Mouse (Mus musculus): ENCODE results near the gene Olfr1135. TPM values are rescaled to one million over a fixed set of nuclear protein-coding genes. Genes with fewer than 3 reads are reported as not detected.

Gene Olfr1135
- not detected for total RNA-seq (2021)
- long read RNA-seq: 0 reads

DNA sequence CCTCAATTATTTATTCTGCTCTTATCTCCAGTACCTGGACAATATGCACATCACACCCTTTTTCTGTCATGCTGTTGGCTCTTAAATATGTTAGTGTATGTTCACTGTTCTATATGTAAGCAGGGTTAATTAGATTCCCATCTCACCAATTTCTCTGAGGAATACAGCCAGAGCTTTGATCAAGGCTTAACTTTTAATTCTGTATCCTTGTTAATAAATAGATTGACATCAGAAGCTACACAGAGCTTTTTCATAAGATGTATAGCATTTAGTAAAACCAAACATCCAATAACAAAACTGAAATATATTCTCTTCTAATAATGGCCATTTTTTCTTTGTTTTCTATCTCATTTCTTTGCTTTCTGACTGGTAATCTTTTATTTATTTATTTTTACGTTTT lies at the start of gene Olfr1135:
TSS of gene Olfr1135 (minus strand) at position 101 of the 400 bp plus-strand sequence.
- no peak for DNase-seq (ENCODE audit: low spot score in 2 of 2)

DNA sequence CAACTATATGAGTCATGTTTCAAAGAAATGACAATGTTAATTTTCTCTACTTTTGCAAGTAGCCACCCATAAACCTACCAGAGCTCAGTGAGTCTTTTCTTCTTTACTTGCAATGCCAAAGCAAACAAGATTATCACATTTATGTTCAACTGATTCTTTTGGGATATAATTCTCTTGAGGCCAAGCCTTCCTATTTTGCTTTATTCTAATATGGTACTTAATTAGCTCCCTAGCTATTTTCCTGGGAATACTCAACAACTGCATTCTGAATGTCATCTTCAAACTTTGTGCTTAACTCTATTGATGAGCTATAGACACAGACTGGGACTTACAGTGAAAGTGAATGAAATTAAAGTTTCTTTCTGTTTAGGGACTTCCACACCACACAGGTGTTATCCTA lies 39.6 kb upstream of the Olfr1135 start, which contains the start of gene Olfr1137:
TSS of gene Olfr1137 (minus strand) at position 101 of the 400 bp plus-strand sequence.
- DNase-seq (ENCODE audit: low spot score in 2 of 2): no peak

DNA sequence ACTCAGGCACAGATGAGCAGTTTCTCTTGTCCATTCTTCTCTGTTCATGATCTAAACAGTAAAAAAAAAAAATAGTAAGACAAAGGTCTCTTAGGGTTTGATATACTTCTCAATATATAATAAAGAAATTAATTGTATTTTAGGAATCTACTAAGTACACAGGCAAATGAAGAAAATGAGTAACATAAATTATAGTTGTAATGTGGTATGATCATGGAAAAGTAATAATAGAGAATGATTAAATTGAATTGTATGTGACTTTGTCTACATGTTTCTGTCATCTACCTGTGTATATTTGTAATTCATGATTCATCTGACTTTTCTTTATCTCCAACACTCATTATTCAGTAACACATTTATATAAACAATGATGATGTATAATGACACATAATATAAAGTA lies 20.4 kb upstream of the Olfr1135 start, which contains the start of gene Olfr1136:
TSS of gene Olfr1136 (minus strand) at position 101 of the 400 bp plus-strand sequence.
- no peak for DNase-seq (ENCODE audit: low spot score in 2 of 2)

DNA sequence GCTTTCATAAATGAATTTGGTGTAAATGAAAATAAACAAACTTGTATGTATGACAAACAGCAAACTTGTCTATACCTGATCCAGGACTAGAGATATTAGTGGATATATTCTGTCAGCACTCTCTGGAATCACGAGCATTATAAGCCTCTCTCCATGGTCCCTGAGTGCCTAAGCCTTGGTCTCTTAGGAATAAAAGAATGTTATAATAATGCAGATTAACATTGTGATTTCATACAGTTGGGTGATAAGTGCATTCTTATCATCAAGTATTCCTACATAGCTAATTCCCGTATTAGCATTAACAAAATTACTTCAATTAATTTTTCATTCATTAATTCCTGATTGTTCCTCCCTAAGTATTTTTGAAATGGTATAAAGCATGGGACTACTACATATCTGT lies 15.1 kb downstream of the Olfr1135 start, which contains the start of gene Olfr1134:
TSS of gene Olfr1134 (minus strand) at position 101 of the 400 bp plus-strand sequence.
- no peak for DNase-seq (ENCODE audit: low spot score in 2 of 2)

DNA sequence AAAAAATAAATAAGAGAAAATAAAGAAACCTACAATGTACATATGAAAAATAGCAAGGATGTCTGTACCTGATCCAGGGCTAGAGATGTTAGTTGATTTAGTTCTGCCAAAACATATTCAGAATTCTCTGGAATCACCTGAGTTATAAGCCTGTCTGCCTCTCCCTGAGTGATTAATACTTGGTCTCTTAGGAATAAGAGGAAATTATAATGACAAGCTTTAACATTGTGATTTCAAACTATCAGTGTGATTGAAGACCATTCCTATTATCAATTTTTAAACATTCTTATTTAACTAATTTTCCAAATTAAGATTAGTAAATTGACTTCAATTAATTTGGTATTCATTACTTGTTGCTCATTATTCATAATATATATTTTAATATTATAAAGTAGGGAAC lies 26.2 kb downstream of the Olfr1135 start, which contains the start of gene Olfr1133:
TSS of gene Olfr1133 (minus strand) at position 101 of the 400 bp plus-strand sequence.
- no peak for DNase-seq (ENCODE audit: low spot score in 2 of 2)

DNA sequence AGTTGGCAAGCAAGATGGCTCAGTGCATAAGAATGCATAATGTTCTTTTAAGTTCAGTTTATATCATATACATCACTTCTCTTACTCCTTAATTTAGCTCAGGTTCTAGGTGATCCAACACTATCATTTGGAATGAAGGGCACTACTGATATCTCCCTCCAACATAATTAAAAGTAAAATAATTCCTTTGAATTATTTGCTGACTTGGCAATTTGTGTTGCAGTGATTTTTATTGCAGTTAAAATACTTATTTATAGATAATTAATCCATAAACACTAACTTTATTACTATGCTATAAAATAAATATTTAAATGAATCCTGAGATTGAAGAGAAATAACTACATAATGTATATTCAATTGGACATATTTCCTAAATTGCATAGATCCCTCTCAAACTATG lies 31.0 kb downstream of the Olfr1135 start:
- no peak for DNase-seq (ENCODE audit: low spot score in 2 of 2)

DNA sequence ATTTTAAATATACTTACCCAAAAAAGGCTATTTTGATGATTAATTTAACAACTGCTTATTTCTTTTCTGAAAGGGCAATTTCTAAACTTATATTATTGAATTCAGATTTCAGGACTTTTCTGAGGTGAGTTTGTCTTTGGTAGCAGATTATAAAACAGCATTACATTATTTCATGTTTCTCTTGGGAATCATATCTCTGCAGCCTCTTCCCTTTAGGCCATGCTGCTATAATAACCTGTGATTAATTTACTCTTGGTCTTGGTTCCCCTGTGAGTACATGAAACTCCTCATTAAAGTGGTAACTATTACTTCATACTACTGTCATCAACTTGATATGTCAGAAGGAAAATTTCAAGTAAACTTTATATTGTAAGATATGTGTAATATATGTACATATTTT lies 36.0 kb downstream of the Olfr1135 start, which contains the start of gene Olfr1132:
TSS of gene Olfr1132 (minus strand) at position 101 of the 400 bp plus-strand sequence.
- no peak for DNase-seq (ENCODE audit: low spot score in 2 of 2)

DNA sequence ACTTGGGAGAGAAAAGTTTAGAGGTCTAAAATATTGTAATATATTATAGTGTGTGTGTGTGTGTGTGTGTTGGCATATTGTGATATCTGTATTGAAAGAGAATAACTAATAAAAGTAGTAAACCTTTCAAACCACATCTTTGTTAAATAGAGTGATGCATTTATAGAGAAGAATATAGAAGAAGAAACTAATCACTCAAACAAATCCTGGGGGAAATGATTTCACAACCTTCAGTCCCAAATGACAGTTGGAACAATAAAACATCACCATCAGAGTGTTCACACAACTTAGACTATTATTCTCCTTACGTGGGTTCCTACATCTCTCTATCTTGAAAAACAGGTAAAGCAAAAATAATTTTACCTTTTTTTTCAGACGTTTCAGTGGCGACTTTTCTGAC lies 46.7 kb downstream of the Olfr1135 start, which contains the start of gene Olfr1131:
TSS of gene Olfr1131 (plus strand) at position 301 of the 400 bp plus-strand sequence.
- no peak for DNase-seq (ENCODE audit: low spot score in 2 of 2)

Other genes starting within 250 kb of the Olfr1135 start
- gene Olfr1124, start 243.4 kb downstream of the Olfr1135 start, total RNA-seq (2021): not detected
- not detected for gene Olfr1126, start 219.7 kb downstream of the Olfr1135 start, total RNA-seq (2021)
- not detected for gene Pramel7, start 176.6 kb downstream of the Olfr1135 start, total RNA-seq (2021)
- not detected for gene Pramel6, start 167.1 kb downstream of the Olfr1135 start, total RNA-seq (2021)
- not detected for gene Olfr153, start 141.9 kb downstream of the Olfr1135 start, total RNA-seq (2021)
- gene Olfr1128, start 128.1 kb downstream of the Olfr1135 start, total RNA-seq (2021): not detected
- not detected for gene Olfr1129, start 99.8 kb downstream of the Olfr1135 start, total RNA-seq (2021)
- gene Olfr1130, start 67.5 kb downstream of the Olfr1135 start, total RNA-seq (2021): not detected
- gene Olfr1131, start 46.6 kb downstream of the Olfr1135 start, total RNA-seq (2021): not detected
- gene Olfr1132, start 36.1 kb downstream of the Olfr1135 start, total RNA-seq (2021): not detected
- not detected for gene Olfr1133, start 26.3 kb downstream of the Olfr1135 start, total RNA-seq (2021)
- not detected for gene Olfr1134, start 15.2 kb downstream of the Olfr1135 start, total RNA-seq (2021)
- not detected for gene Olfr1136, start 20.3 kb upstream of the Olfr1135 start, total RNA-seq (2021)
- gene Olfr1137, start 39.5 kb upstream of the Olfr1135 start, total RNA-seq (2021): not detected
- gene Olfr1138, start 66.3 kb upstream of the Olfr1135 start, total RNA-seq (2021): not detected
- not detected for gene Olfr1140, start 70.1 kb upstream of the Olfr1135 start, total RNA-seq (2021)
- not detected for gene Olfr1141, start 80.3 kb upstream of the Olfr1135 start, total RNA-seq (2021)
- gene Olfr152, start 105.8 kb upstream of the Olfr1135 start, total RNA-seq (2021): not detected
- gene Olfr1143, start 126.9 kb upstream of the Olfr1135 start, total RNA-seq (2021): not detected
- not detected for gene Olfr1145, start 136.2 kb upstream of the Olfr1135 start, total RNA-seq (2021)
- not detected for gene Olfr1148, start 156.9 kb upstream of the Olfr1135 start, total RNA-seq (2021)
- not detected for gene Olfr1150-ps1, start 170.3 kb upstream of the Olfr1135 start, total RNA-seq (2021)
- not detected for gene Olfr1151, start 182.2 kb upstream of the Olfr1135 start, total RNA-seq (2021)
- under 1 TPM in 1 of 2 experiments, not detected in 1; 0.04 TPM for gene Olfr1152, start 192.8 kb upstream of the Olfr1135 start, total RNA-seq (2021)
- not detected for gene Olfr1153, start 221.3 kb upstream of the Olfr1135 start, total RNA-seq (2021)
- gene Olfr1154, start 231.5 kb upstream of the Olfr1135 start, total RNA-seq (2021): not detected

Measured in layer of hippocampus, postnatal 10 days (tissue).